Mouse (Mus musculus): ENCODE results near the gene Supt20. TPM values are rescaled to one million over a fixed set of nuclear protein-coding genes. Genes with fewer than 3 reads are reported as not detected.
"Not testable (repeated sequence)": the region's sequence is repeated elsewhere in the genome, so short reads cannot be mapped to it uniquely, and the experiment has no call there.

Gene Supt20
- polyA plus RNA-seq, 1 experiment from 2014 or later, result 97.7 TPM

GRCm38 (mm10) chr3:54760321-54761115, 67.9 kb downstream of the Supt20 start:
- Histone ChIP-seq H3K4me2 (no peak overlapping the region), H3K4me3 (no peak overlapping the region), H3K36me3 (no peaks in the 10 kb centered on the region), H3K27me3 (0 out of 2 replicates have a peak, but pooled peaks cover 5% of the 10 kb centered on the region), H3K27ac (no peak overlapping the region), H3K9me3 (no peaks in the 10 kb centered on the region), H3K9ac (no peak overlapping the region), H3K4me1 (peaks cover 15% of the 10 kb centered on the region)
- ATAC-seq (ENCODE audit: insufficient number of reproducible peaks, low FRiP score, low TSS enrichment, low read depth), result no peak
- 74% methylated on average over 15 of the region's 15 CpGs for WGBS

- Histone ChIP-seq H3K9me3 (no peaks in the 10 kb centered on the region), H3K9ac (no peak overlapping the region), H3K36me3 (no peaks in the 10 kb centered on the region), H3K27me3 (no peaks in the 10 kb centered on the region), H3K4me2 (no peak overlapping the region), H3K4me3 (no peak overlapping the region), H3K27ac (no peak overlapping the region), H3K4me1 (0 out of 2 replicates have a peak, but pooled peaks cover 8% of the 10 kb centered on the region)
- WGBS, result 94% methylated on average over 1 of the region's 1 CpGs
- no peak for ATAC-seq (ENCODE audit: insufficient number of reproducible peaks, low FRiP score, low TSS enrichment, low read depth)
These were observed 68.7 kb downstream of the Supt20 start for GRCm38 (mm10) chr3:54761258-54761657.

- ATAC-seq (ENCODE audit: insufficient number of reproducible peaks, low FRiP score, low TSS enrichment, low read depth), result no peak
- Histone ChIP-seq H3K4me1 (0 out of 2 replicates have a peak, but pooled peaks cover 3% of the 10 kb centered on the region), H3K27ac (no peak overlapping the region), H3K9ac (no peak overlapping the region), H3K4me2 (peak overlapping the region; percentile 22), H3K27me3 (no peaks in the 10 kb centered on the region), H3K9me3 (no peaks in the 10 kb centered on the region), H3K4me3 (peak overlapping the region; percentile 24), H3K36me3 (no peaks in the 10 kb centered on the region)
- WGBS, result 64% methylated on average over 18 of the region's 18 CpGs
These were observed 71.8 kb downstream of the Supt20 start for GRCm38 (mm10) chr3:54764418-54764817.

- not testable (repeated sequence) for ATAC-seq (ENCODE audit: insufficient number of reproducible peaks, low FRiP score, low TSS enrichment, low read depth); H3K4me1 ChIP-seq; H3K36me3 ChIP-seq; H3K27ac ChIP-seq; H3K4me3 ChIP-seq; H3K27me3 ChIP-seq; H3K4me2 ChIP-seq; H3K9ac ChIP-seq; H3K9me3 ChIP-seq
- 87% methylated on average over 6 of the region's 6 CpGs for WGBS
These were observed 72.9 kb downstream of the Supt20 start for GRCm38 (mm10) chr3:54765521-54765920.

- WGBS, result 70% methylated on average over 14 of the region's 14 CpGs
- no peak overlapping the region for H3K4me2 ChIP-seq
- 0 out of 2 replicates have a peak, but pooled peaks cover 3% of the 10 kb centered on the region for H3K4me1 ChIP-seq
- no peaks in the 10 kb centered on the region for H3K36me3 ChIP-seq
- no peak overlapping the region for H3K9ac ChIP-seq
- no peaks in the 10 kb centered on the region for H3K27me3 ChIP-seq
- no peak overlapping the region for H3K27ac ChIP-seq
- H3K9me3 ChIP-seq, result no peaks in the 10 kb centered on the region
- ATAC-seq (ENCODE audit: insufficient number of reproducible peaks, low FRiP score, low TSS enrichment, low read depth), result no peak
- H3K4me3 ChIP-seq, result no peak overlapping the region
These were observed 73.4 kb downstream of the Supt20 start for GRCm38 (mm10) chr3:54766034-54766433.

GRCm38 (mm10) chr3:54766811-54767210, 74.2 kb downstream of the Supt20 start:
- Histone ChIP-seq H3K9ac (no peak overlapping the region), H3K36me3 (no peaks in the 10 kb centered on the region), H3K4me2 (no peak overlapping the region), H3K27ac (no peak overlapping the region), H3K9me3 (no peaks in the 10 kb centered on the region), H3K4me1 (0 out of 2 replicates have a peak, but pooled peaks cover 3% of the 10 kb centered on the region), H3K4me3 (no peak overlapping the region), H3K27me3 (no peaks in the 10 kb centered on the region)
- no peak for ATAC-seq (ENCODE audit: insufficient number of reproducible peaks, low FRiP score, low TSS enrichment, low read depth)
- 83% methylated on average over 5 of the region's 5 CpGs for WGBS

- no peak for ATAC-seq (ENCODE audit: insufficient number of reproducible peaks, low FRiP score, low TSS enrichment, low read depth)
- Histone ChIP-seq H3K27me3 (no peaks in the 10 kb centered on the region), H3K36me3 (no peaks in the 10 kb centered on the region), H3K27ac (no peak overlapping the region), H3K9ac (no peak overlapping the region), H3K4me1 (0 out of 2 replicates have a peak, but pooled peaks cover 3% of the 10 kb centered on the region), H3K9me3 (0 out of 2 replicates have a peak, but pooled peaks cover 3% of the 10 kb centered on the region), H3K4me3 (no peak overlapping the region), H3K4me2 (no peak overlapping the region)
- 87% methylated on average over 8 of the region's 8 CpGs for WGBS
These were observed 76.0 kb downstream of the Supt20 start for GRCm38 (mm10) chr3:54768592-54768991.

- no peaks in the 10 kb centered on the region for H3K27me3 ChIP-seq
- no peak overlapping the region for H3K9ac ChIP-seq
- H3K4me3 ChIP-seq, result no peak overlapping the region
- 79% methylated on average over 17 of the region's 17 CpGs for WGBS
- H3K36me3 ChIP-seq, result no peaks in the 10 kb centered on the region
- H3K9me3 ChIP-seq, result 0 out of 2 replicates have a peak, but pooled peaks cover 4% of the 10 kb centered on the region
- H3K4me1 ChIP-seq, result no peaks in the 10 kb centered on the region
- H3K4me2 ChIP-seq, result no peak overlapping the region
- H3K27ac ChIP-seq, result no peak overlapping the region
- ATAC-seq (ENCODE audit: insufficient number of reproducible peaks, low FRiP score, low TSS enrichment, low read depth), result no peak
These were observed 77.0 kb downstream of the Supt20 start for GRCm38 (mm10) chr3:54769349-54770275.

- no peak overlapping the region for H3K4me3 ChIP-seq
- H3K27ac ChIP-seq, result no peak overlapping the region
- no peak overlapping the region for H3K4me2 ChIP-seq
- 0 out of 2 replicates have a peak, but pooled peaks cover 4% of the 10 kb centered on the region for H3K9me3 ChIP-seq
- 83% methylated on average over 6 of the region's 6 CpGs for WGBS
- H3K36me3 ChIP-seq, result no peaks in the 10 kb centered on the region
- no peak for ATAC-seq (ENCODE audit: insufficient number of reproducible peaks, low FRiP score, low TSS enrichment, low read depth)
- no peak overlapping the region for H3K9ac ChIP-seq
- no peaks in the 10 kb centered on the region for H3K4me1 ChIP-seq
- H3K27me3 ChIP-seq, result no peaks in the 10 kb centered on the region
These were observed 81.0 kb downstream of the Supt20 start for GRCm38 (mm10) chr3:54773613-54774012.

- no peak overlapping the region for H3K4me2 ChIP-seq
- H3K4me1 ChIP-seq, result no peaks in the 10 kb centered on the region
- H3K36me3 ChIP-seq, result no peaks in the 10 kb centered on the region
- no peak overlapping the region for H3K4me3 ChIP-seq
- ATAC-seq (ENCODE audit: insufficient number of reproducible peaks, low FRiP score, low TSS enrichment, low read depth), result no peak
- no peak overlapping the region for H3K9ac ChIP-seq
- WGBS, result 65% methylated on average over 7 of the region's 7 CpGs
- no peaks in the 10 kb centered on the region for H3K27me3 ChIP-seq
- no peak overlapping the region for H3K27ac ChIP-seq
- 0 out of 2 replicates have a peak, but pooled peaks cover 4% of the 10 kb centered on the region for H3K9me3 ChIP-seq
These were observed 83.5 kb downstream of the Supt20 start for GRCm38 (mm10) chr3:54775989-54776631.

Measured in limb, embryonic 15.5 days (tissue).